Mouse (Mus musculus) v-Abl transformed pro-B cells (cell line): ENCODE measurements around the gene Xrcc3.

Experiments
- in situ Hi-C, 2 experiments: fragments of 400-800 bp; cut with MboI; formaldehyde crosslinking; loops; one replicate each; pipeline ENCODE4 v1.15.1; 2025; ENCODE audit not compliant: unreplicated experiment in 2 of 2

Xrcc3 gene

GRCm38 (mm10) chr12:111813766-111814617, at the start of gene Xrcc3, which contains the start of gene Zfyve21:
TSS of gene Xrcc3 (minus strand) at chr12:111813873.
TSS of gene Zfyve21 (plus strand) at chr12:111814170.
- in situ Hi-C loops, result no loop called here

- in situ Hi-C loops, result no loop called here
These were observed 41.8 kb upstream of the Xrcc3 start for GRCm38 (mm10) chr12:111855448-111855847.

GRCm38 (mm10) chr12:111853546-111853945, 39.9 kb upstream of the Xrcc3 start:
- in situ Hi-C loops, result no loop called here

GRCm38 (mm10) chr12:111853011-111853436, 39.4 kb upstream of the Xrcc3 start:
- in situ Hi-C loops, result no loop called here

- in situ Hi-C loops, result no loop called here
These were observed 38.1 kb upstream of the Xrcc3 start for GRCm38 (mm10) chr12:111851745-111852144.

- in situ Hi-C loops, result no loop called here
These were observed 37.6 kb upstream of the Xrcc3 start for GRCm38 (mm10) chr12:111851235-111851634.

GRCm38 (mm10) chr12:111848300-111848798, 34.7 kb upstream of the Xrcc3 start:
- in situ Hi-C loops, result no loop called here

GRCm38 (mm10) chr12:111846815-111847214, 33.1 kb upstream of the Xrcc3 start:
- in situ Hi-C loops, result no loop called here

GRCm38 (mm10) chr12:111845953-111846352, 32.3 kb upstream of the Xrcc3 start:
- in situ Hi-C loops, result no loop called here

- in situ Hi-C loops, result no loop called here
These were observed 29.8 kb upstream of the Xrcc3 start for GRCm38 (mm10) chr12:111843470-111843869.

- in situ Hi-C loops, result no loop called here
These were observed 29.1 kb upstream of the Xrcc3 start for GRCm38 (mm10) chr12:111842565-111843433.

- in situ Hi-C loops, result no loop called here
These were observed 19.8 kb upstream of the Xrcc3 start for GRCm38 (mm10) chr12:111833457-111833856.

GRCm38 (mm10) chr12:111832643-111833042, 19.0 kb upstream of the Xrcc3 start:
- in situ Hi-C loops, result no loop called here

GRCm38 (mm10) chr12:111830375-111830774, 16.7 kb upstream of the Xrcc3 start:
- in situ Hi-C loops, result no loop called here

- in situ Hi-C loops, result no loop called here
These were observed 16.3 kb upstream of the Xrcc3 start for GRCm38 (mm10) chr12:111829954-111830353.

- in situ Hi-C loops, result no loop called here
These were observed 15.8 kb upstream of the Xrcc3 start for GRCm38 (mm10) chr12:111829447-111829846.

GRCm38 (mm10) chr12:111827556-111827955, 13.9 kb upstream of the Xrcc3 start:
- in situ Hi-C loops, result no loop called here

- in situ Hi-C loops, result no loop called here
These were observed 8.3 kb upstream of the Xrcc3 start for GRCm38 (mm10) chr12:111821931-111822330.

GRCm38 (mm10) chr12:111820708-111821107, 7.0 kb upstream of the Xrcc3 start:
- in situ Hi-C loops, result no loop called here

GRCm38 (mm10) chr12:111819936-111820335, 6.3 kb upstream of the Xrcc3 start:
- in situ Hi-C loops, result no loop called here

- in situ Hi-C loops, result no loop called here
These were observed 4.3 kb upstream of the Xrcc3 start for GRCm38 (mm10) chr12:111817991-111818390.
